Mouse (Mus musculus): Measurements from ENCODE around the gene Akap1. TPM values are rescaled to one million over a fixed set of nuclear protein-coding genes. Genes with fewer than 3 reads are reported as not detected.

The Akap1 gene
- polyA plus RNA-seq, 1 experiment = 5.5 TPM

GRCm38 (mm10) chr11:88820742-88821576, 43.4 kb downstream of the Akap1 start:
- no peak overlapping the region for H3K27ac ChIP-seq (ENCODE audit: insufficient read depth, low read length)
- WGBS = 70% methylated on average over 24 of the region's 24 CpGs
- H3K36me3 ChIP-seq (ENCODE audit: control insufficient read depth, insufficient read depth, low read length) = no peaks in the 10 kb centered on the region
- no peak for TF ChIP-seq CTCF (IDR thresholded peaks at IDR 0.05; ENCODE audit: extremely low read depth, insufficient read depth, insufficient read length, insufficient replicate concordance)
- no peak for TF ChIP-seq POLR2A (IDR thresholded peaks at IDR 0.05; ENCODE audit: low read depth, low read length)
- no peaks in the 10 kb centered on the region for H3K27me3 ChIP-seq (ENCODE audit: control insufficient read depth, insufficient read depth, low read length)
- no peaks in the 10 kb centered on the region; the same call in 1 of the 2 replicates for H3K4me1 ChIP-seq (ENCODE audit: control insufficient read depth, insufficient read depth, insufficient read length)
- no peak overlapping the region for H3K4me3 ChIP-seq (ENCODE audit: extremely low read depth, insufficient read depth, insufficient read length)
- DNase-seq (ENCODE audit: low read depth in 1 of 2, low spot score in 2 of 2) = no peak

GRCm38 (mm10) chr11:88820253-88820652, 44.1 kb downstream of the Akap1 start:
- Histone ChIP-seq H3K27me3 (ENCODE audit: control insufficient read depth, insufficient read depth, low read length) (no peaks in the 10 kb centered on the region), H3K36me3 (ENCODE audit: control insufficient read depth, insufficient read depth, low read length) (no peaks in the 10 kb centered on the region), H3K4me3 (ENCODE audit: extremely low read depth, insufficient read depth, insufficient read length) (no peak overlapping the region), H3K27ac (ENCODE audit: insufficient read depth, low read length) (no peak overlapping the region), H3K4me1 (ENCODE audit: control insufficient read depth, insufficient read depth, insufficient read length) (no peaks in the 10 kb centered on the region; the same call in 1 of the 2 replicates)
- DNase-seq (ENCODE audit: low read depth in 1 of 2, low spot score in 2 of 2) = no peak
- TF ChIP-seq POLR2A (IDR thresholded peaks at IDR 0.05; ENCODE audit: low read depth, low read length) (no peak), CTCF (IDR thresholded peaks at IDR 0.05; ENCODE audit: extremely low read depth, insufficient read depth, insufficient read length, insufficient replicate concordance) (no peak)
- whole genome bisulfite sequencing = 65% methylated on average over 6 of the region's 6 CpGs

- TF ChIP-seq POLR2A (IDR thresholded peaks at IDR 0.05; ENCODE audit: low read depth, low read length) = no peak
- TF ChIP-seq CTCF (IDR thresholded peaks at IDR 0.05; ENCODE audit: extremely low read depth, insufficient read depth, insufficient read length, insufficient replicate concordance) = no peak
- Histone ChIP-seq H3K27me3 (ENCODE audit: control insufficient read depth, insufficient read depth, low read length) (no peaks in the 10 kb centered on the region), H3K4me3 (ENCODE audit: extremely low read depth, insufficient read depth, insufficient read length) (no peak overlapping the region), H3K27ac (ENCODE audit: insufficient read depth, low read length) (no peak overlapping the region), H3K36me3 (ENCODE audit: control insufficient read depth, insufficient read depth, low read length) (no peaks in the 10 kb centered on the region), H3K4me1 (ENCODE audit: control insufficient read depth, insufficient read depth, insufficient read length) (no peaks in the 10 kb centered on the region; the same call in 1 of the 2 replicates)
- 72% methylated on average over 5 of the region's 5 CpGs for WGBS
- no peak for DNase-seq (ENCODE audit: low read depth in 1 of 2, low spot score in 2 of 2)
Observed at GRCm38 (mm10) chr11:88817061-88817460, 47.3 kb downstream of the Akap1 start.

- Histone ChIP-seq H3K4me3 (ENCODE audit: extremely low read depth, insufficient read depth, insufficient read length) (no peak overlapping the region), H3K4me1 (ENCODE audit: control insufficient read depth, insufficient read depth, insufficient read length) (no peaks in the 10 kb centered on the region), H3K36me3 (ENCODE audit: control insufficient read depth, insufficient read depth, low read length) (no peaks in the 10 kb centered on the region), H3K27me3 (ENCODE audit: control insufficient read depth, insufficient read depth, low read length) (no peaks in the 10 kb centered on the region), H3K27ac (ENCODE audit: insufficient read depth, low read length) (no peak overlapping the region)
- 73% methylated on average over 31 of the region's 31 CpGs for WGBS
- no peak for DNase-seq (ENCODE audit: low read depth in 1 of 2, low spot score in 2 of 2)
- TF ChIP-seq CTCF (IDR thresholded peaks at IDR 0.05; ENCODE audit: extremely low read depth, insufficient read depth, insufficient read length, insufficient replicate concordance) (no peak), POLR2A (IDR thresholded peaks at IDR 0.05; ENCODE audit: low read depth, low read length) (no peak)
Observed at GRCm38 (mm10) chr11:88803231-88804010, 61.0 kb downstream of the Akap1 start.

- DNase-seq (ENCODE audit: low read depth in 1 of 2, low spot score in 2 of 2) = no peak
- Histone ChIP-seq H3K4me3 (ENCODE audit: extremely low read depth, insufficient read depth, insufficient read length) (no peak overlapping the region), H3K4me1 (ENCODE audit: control insufficient read depth, insufficient read depth, insufficient read length) (no peaks in the 10 kb centered on the region), H3K36me3 (ENCODE audit: control insufficient read depth, insufficient read depth, low read length) (no peaks in the 10 kb centered on the region), H3K27me3 (ENCODE audit: control insufficient read depth, insufficient read depth, low read length) (no peaks in the 10 kb centered on the region), H3K27ac (ENCODE audit: insufficient read depth, low read length) (no peak overlapping the region)
- WGBS = 67% methylated on average over 8 of the region's 8 CpGs
- TF ChIP-seq CTCF (IDR thresholded peaks at IDR 0.05; ENCODE audit: extremely low read depth, insufficient read depth, insufficient read length, insufficient replicate concordance) (no peak), POLR2A (IDR thresholded peaks at IDR 0.05; ENCODE audit: low read depth, low read length) (no peak)
Observed at GRCm38 (mm10) chr11:88796207-88796606, 68.2 kb downstream of the Akap1 start.

- no peaks in the 10 kb centered on the region for H3K4me1 ChIP-seq (ENCODE audit: control insufficient read depth, insufficient read depth, insufficient read length)
- no peak for DNase-seq (ENCODE audit: low read depth in 1 of 2, low spot score in 2 of 2)
- H3K27ac ChIP-seq (ENCODE audit: insufficient read depth, low read length) = no peak overlapping the region
- H3K27me3 ChIP-seq (ENCODE audit: control insufficient read depth, insufficient read depth, low read length) = no peaks in the 10 kb centered on the region
- no peak overlapping the region for H3K4me3 ChIP-seq (ENCODE audit: extremely low read depth, insufficient read depth, insufficient read length)
- 62% methylated on average over 2 of the region's 2 CpGs for WGBS
- H3K36me3 ChIP-seq (ENCODE audit: control insufficient read depth, insufficient read depth, low read length) = no peaks in the 10 kb centered on the region
- TF ChIP-seq CTCF (IDR thresholded peaks at IDR 0.05; ENCODE audit: extremely low read depth, insufficient read depth, insufficient read length, insufficient replicate concordance) (no peak), POLR2A (IDR thresholded peaks at IDR 0.05; ENCODE audit: low read depth, low read length) (no peak)
Observed at GRCm38 (mm10) chr11:88789893-88790292, 74.5 kb downstream of the Akap1 start.
